Mouse (Mus musculus): ENCODE measurements at regions not wholly inside any gene's neighbourhood (a gene's known extent, or its start where the extent isn't known, plus 50 kb on each side); places are given as distances from the start of the nearest gene placed in this dataset.

- TF ChIP-seq POLR2A (IDR thresholded peaks at IDR 0.05; ENCODE audit: insufficient read length, low read depth) (no peak), E2F4 (IDR thresholded peaks at IDR 0.05; ENCODE audit: insufficient read depth) (no peak), MYOG (IDR thresholded peaks at IDR 0.05; ENCODE audit: control insufficient read depth in 1 of 3, insufficient read depth in 1 of 3, insufficient read length in 2 of 3, low read depth in 2 of 3) (no peak), SRF (IDR thresholded peaks at IDR 0.05; ENCODE audit: control insufficient read depth, insufficient read length, low read depth) (no peak), REST (IDR thresholded peaks at IDR 0.05; ENCODE audit: insufficient read depth, insufficient read length) (no peak), USF1 (IDR thresholded peaks at IDR 0.05; ENCODE audit: low read depth) (no peak), TCF12 (IDR thresholded peaks at IDR 0.05; ENCODE audit: insufficient read depth, poor library complexity, severe bottlenecking) (no peak), POLR2AphosphoS2 (IDR thresholded peaks at IDR 0.05; ENCODE audit: insufficient read length, low read depth) (no peak), MYOD1 (IDR thresholded peaks at IDR 0.05; ENCODE audit: control insufficient read depth in 1 of 3, insufficient read length in 2 of 3, low read depth in 2 of 3) (no peak)
Observed at GRCm38 (mm10) chr5:91725380-91726117, 208.1 kb downstream of the Parm1 start.
